Mouse (Mus musculus) c-Kit-negative CD71-positive TER-119-positive erythroid progenitor cells, embryonic 14.5 days (primary cell): Measurements from ENCODE around the gene Eya3.
"Not testable (repeated sequence)": the region's sequence is repeated elsewhere in the genome, so short reads cannot be mapped to it uniquely, and the experiment has no call there.

Experiments
- DNase-seq: peaks from one replicate; pipeline ENCODE4 v3.0.0-alpha.2; 2013; ENCODE audit warnings: low read depth, low spot score

Gene Eya3

DNA sequence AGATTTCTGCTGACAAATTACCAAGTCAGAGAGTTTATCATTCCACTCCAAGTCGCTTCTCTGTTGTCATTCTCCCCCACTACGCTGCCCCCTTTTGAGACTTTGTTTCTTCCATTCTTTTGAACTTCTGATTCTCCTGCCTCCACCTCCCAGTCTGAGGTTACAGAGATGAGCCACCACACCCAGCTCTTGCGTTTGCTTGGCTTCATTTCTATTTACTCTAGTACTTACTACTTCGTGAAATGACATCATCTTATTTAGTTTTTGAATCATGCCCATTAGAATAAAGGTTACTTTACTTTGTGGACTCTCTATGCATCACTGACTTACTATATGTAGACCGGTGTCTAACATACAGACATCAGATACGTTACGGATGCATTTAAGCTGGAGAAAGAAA, 8.7 kb downstream of the Eya3 start:
- no peak for DNase-seq

DNA sequence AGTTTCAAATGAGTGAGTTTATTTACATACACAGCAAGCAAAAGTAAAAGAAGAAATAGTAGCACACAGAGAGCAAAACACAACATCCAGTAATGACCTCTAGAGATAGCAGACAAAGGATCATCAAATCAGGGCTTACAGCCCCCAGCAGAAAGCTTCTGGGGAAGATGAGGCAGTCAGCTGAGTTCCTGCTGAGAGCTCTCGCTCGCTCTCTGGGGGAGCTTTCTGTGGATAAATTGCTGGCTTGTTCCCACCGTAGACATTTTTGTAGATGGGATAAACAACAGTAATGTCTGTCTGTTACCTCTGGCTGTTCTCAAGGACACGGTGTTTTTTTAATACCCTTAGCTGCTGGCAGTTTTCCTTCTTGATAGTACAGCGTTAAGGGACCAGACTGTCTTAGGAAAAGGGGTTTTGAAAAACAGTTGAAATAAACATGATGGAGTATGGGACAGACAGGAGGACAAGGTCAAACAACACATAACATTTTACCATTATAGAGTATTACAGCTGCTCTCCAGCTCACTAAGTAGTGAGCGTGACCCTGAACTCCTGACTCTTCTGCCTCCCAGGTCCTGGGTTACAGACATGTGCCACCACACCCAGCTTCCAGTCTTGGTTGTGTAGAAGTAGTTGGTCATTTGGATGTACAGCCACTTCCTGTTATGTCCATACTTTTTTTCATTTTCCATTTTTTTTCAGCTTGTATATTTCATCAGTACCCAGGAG, 10.6 kb downstream of the Eya3 start:
- DNase-seq: no peak

DNA sequence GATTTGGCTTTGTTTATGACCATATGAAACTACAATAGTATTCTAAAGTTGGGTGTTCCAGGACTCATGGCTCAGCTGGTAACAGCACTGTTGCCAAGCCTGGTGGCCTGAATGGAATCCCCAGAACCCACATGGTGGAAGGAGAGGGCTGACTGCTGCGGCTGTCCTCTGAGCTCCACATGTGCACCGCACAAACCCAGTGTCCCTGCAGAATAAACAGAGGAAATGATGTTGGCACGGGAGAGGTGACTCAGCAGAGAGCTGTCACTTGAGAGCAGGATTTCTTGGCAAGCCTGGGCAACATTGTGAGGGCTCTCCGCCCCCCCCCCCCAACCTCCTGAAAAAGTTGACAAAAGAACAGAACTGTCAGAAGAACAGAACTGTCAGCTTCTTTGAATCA, 14.1 kb downstream of the Eya3 start:
- DNase-seq: no peak

DNA sequence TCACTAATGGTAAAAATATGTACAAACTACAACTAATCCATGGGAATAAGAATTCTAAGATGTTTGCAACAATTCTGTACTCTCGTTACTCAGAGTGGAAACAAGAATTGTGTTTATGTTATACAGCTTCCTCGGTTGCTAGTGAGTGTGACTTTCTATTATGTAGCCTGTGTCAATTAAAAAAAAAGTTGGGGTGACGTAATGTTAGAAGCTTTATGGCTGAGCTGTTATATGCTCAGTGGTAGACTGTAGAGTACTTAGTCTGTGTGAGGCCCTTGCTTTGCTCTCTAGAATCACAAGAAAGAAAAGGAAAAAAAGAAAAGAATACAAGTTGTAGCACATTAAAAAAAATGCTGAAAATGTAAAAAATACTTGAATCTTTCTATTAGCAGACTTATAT, 15.0 kb downstream of the Eya3 start:
- DNase-seq: no peak

DNA sequence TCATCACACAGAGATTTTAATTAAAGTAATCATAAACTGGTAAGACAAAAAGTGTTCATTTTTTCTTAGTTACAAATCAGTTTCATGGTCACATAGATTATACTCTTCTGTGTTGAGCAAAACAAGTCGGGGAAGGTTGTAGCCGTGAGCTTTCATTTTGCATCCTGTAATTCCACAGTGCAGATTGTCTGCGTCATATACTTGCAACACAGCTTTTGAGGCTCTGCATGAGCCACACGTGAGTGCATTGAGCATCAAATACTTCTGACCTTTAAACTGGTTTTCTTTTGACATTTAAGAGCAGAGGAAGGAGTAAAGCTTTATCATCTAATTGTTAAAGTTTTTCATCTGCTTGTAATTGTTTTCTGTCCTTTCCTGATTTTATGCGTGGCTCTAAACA, 16.5 kb downstream of the Eya3 start:
- no peak for DNase-seq

DNA sequence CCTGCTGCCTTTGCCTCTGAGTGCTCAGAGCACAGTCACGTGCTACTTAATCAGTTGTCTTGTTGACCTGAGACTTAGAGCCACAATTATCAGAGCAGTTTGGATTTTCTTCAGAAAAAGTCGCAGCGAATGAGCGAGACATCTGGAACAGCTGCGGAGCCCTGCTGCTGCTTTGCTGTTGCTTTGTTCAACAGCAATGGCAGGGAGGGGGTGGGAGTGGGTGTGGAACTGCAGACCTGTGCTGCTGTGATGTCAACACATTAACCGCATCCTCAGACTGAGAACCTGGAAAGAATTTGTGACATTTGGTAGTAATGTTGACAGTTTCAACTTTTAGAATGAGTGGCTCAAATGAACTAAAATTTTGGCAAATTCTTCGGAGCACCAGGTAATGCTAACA, 20.3 kb downstream of the Eya3 start:
- DNase-seq: no peak

DNA sequence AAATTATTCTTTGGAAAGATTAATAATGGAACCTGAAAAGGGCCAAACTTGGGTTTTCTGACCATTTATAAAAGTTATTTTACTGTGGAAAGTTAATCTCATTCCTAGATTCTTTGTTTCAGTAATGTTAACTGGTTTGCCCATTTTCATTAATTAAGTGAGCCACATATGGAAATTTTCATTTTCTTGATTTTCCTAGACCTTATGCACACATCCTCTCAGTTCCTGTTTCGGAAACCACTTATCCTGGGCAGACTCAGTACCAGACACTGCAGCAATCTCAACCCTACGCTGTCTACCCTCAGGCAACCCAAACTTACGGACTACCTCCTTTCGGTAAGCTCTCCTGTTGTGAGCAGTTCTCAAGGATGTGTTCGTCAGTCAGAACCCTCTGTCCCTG, 33.9 kb downstream of the Eya3 start:
- no peak for DNase-seq

DNA sequence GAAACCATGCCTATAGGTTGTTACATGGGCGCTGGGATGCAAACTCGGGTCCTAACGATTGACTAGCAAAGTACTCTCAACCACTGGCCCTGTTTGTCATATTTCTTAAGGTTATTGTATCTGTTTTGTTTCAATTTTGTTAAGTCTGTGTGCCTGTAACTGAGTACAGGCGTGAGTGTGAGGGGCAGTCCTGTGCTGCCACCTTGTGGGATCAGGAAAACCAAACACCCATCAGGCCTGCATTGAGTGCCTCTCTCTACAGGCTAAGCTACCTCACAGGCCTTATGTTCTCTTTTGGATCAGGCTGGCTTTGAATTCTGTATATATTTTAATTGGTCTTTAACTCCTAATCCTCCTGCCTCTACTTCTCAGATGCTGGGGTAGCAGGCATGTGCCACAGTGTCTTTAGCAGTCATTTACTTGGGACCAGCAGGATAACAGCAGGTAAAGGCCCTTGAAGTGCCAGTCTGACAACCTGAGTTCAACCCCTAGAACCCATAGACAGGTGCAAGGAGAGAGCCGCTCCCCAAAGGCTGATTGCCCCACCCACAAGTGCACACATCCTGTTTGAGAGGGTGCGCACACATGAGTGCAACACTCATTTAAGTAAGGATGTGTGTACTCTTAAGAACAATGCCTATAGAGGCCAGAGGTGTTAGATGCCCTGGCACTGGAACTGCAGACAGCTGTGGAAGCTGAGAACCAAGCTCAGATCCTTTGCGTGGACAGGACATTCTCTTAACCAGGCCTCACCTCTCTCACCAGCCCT, 38.2 kb downstream of the Eya3 start:
- peak; percentile 6 for DNase-seq

DNA sequence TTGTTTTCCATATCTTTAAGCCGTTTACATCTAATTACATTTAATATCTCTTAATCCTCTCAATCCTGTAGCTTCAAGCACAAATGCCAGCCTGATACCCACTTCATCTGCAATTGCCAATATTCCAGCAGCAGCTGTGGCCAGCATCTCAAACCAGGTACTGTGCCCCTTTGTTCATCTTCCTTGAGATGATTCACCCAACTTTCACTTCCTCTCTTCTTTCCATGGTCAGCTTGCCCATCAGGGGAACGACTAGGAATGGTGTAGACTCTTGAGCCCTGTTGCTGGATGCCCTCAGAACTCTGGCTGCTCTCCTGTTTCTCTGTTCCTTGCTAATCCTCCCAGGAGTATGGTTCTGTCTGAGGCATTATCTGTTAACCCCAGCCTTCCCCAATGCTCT, 50.8 kb downstream of the Eya3 start:
- DNase-seq: no peak

DNA sequence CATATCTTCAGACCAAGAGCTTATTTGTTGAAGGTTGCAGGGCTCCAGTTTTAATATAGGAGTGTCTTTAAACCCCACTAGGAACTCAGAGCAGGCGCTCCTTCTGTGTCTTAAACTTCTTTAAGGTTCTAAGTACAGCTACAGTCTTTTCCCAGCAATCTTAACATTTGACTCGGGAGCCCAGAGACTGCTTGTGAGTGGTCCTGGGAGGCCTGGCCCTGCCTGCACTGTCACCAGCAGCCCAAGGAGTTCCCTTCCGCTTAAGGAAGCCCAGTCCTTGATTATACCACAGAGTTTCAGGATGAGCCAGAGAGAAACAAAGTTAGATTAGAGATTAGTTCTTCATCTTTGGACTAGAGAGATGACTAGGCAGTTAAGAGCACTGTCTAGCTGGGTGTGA, 54.6 kb downstream of the Eya3 start:
- DNase-seq: no peak

DNA sequence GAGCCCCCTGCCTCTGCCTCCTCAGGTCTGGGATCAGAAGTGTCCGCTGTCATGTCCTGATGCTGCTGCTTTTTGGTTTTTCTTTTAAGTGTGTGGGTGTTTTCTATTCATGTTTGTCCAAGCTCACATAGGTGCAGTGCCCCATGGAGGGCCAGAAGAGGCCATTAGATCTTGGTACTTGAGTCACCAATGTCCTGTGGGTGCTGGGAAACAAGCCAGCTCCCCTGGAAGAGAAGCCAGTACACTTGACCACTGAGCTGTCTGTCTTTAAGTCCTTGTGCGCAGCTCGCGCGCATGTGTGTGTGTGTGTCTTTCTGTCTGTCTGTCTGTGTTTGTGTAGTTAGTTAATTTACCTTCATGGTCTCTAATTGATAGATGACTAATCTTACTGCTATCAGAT, 63.3 kb downstream of the Eya3 start:
- DNase-seq: no peak

DNA sequence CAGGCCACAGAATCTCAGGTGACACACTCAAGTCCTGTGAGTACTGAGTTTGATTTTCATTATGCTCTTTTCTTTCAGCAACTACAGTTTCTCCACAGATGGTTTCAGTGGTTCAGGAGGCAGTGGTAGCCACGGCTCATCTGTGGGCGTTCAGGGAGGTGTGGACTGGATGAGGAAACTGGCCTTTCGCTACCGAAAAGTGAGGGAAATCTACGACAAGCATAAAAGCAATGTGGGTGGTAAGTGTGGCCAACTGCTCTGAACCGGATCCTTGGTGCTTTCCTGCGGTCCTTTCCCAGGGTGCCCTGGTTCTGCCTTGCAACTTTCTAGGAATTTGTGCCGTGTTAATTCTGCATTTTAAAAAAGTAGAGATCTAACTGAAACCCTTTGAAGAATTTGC, 68.1 kb downstream of the Eya3 start:
- no peak for DNase-seq

DNA sequence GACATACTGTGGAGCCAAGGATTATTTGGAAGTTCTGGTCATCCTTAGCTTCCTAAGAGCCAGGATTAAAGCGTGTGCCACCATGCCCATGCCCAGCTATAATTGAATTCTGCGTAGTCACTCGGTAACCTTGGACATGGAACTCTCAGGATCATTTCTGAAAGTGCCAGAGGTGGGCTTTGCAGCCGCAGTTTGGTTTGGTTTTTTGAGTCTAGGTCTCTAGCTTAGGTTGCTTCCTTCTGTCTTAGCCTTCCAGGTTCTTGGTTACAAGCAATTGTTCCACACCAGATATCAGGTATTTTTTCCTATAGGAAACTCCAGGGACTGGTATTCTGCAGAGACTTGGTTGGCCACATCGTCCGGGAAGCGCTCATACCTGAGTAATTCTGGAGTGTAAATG, 74.4 kb downstream of the Eya3 start:
- no peak for DNase-seq

DNA sequence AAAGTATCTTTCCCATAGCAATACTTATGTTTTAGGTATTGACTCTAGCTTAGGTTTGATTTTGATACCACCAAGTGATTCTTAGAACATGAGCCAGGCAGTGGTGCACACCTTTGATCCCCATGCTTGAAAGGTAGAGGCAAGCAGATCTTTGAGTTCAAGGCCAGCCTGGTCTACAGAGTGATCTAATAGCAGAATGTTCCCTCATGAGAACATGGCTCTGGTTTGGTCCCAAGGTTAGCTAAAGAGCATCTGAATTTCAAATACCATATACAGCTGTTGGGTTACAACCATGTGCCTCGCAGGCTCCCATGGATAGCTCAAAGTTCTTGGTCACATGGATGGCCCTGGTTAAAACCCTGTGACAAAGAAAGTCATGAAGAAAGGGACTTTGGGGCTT, 79.5 kb downstream of the Eya3 start:
- DNase-seq: no peak

DNA sequence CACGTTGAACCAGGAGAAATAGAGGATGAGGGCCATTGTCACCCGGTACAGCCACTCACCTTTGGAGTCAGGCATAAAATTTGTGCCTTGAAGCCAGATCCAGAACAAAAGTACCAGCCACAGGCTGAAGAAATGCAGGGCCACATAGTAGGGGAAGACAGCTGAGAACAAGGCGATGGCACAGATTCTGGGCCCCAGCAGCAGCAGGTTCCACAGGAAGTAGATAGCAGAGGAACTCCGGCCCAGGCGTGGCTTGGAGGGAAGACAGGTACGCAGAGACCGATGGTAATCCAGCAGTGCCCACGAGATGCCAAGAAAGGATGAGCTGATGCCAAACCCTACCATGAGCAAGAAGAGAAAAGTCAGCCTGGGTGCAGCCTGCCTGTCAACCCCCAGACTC, 89.4 kb downstream of the Eya3 start:
- DNase-seq: no peak

DNA sequence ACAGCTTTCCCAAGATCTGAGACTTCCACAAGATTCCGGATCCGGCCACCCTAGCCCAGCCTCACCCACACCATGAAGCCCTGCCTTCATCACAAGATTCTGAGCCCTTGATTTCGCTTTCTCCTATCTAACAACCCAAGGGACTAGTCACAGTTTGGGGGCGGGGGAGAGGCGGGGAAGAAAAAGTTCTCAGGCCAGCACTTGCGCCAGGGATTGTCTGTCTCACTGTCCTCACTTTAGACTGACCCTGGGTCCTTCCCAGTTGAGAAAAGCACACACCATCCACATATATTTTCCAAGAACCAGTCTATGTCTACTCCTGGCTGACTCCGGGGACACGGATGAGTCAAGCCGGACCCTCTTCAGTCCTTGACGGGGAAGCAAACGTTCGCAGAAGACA, 92.8 kb downstream of the Eya3 start:
- DNase-seq: no peak

DNA sequence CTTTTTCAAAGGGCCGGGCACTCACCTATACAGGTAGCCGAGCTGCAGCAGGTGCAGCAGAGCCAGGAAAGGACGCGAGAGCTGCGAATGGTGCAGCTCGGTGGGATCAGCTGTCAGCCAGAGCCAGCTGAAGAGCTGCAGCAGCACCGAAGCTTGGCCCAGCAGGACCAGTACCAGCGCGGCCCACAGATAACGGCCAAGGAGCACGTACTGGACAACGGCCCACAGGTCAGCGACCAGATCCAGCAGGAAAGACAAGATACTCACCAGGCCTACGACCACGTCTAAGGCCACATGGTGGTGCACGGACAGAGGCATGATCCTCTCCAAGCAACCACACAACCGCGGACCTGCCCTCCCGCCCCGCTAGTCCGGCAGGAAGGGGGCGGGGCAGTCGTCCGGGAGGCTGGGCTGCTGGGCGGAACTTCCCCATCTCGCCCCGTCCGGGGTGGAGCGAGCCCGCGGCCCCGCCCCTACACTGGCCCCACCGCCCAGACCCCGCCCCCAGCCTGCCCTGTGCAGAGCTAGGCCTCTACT, 93.4 kb downstream of the Eya3 start, which contains the start of gene Xkr8:
Xkr8 (minus strand) TSS at position 399 of the 537 bp plus-strand sequence.
- DNase-seq: peak; percentile 56

DNA sequence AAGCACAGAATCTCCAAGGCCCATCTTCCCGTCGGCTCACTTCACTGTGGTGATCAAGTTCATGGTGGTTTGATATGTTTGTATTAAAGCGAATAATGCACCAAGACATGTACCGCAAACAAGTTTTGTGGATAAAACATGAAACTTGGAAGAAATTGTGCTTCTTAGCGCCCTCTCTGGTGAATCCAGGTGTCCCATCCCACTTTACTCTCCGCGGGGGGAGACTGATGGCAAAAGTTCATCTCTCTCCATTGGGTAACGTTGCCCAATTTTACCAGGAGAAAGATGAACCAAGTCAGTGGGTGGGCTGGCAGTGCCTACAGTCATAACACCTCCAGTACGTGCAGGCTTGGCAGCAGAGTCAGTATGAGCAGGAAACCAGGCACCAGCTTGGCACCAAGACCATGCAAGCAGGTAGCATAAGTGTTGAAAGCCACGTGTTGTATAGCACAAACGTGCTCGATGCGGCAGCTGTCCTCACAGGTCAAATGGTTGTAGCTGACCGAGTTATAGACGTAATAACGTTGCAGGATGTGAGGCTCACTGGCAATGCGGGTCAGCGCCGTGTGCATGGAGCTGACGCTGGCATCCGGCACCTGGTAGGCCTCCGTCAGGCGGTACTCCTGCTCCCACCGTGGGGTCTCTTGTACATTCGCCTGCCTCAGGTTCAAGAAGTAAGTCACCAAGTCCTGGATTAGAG, 94.4 kb downstream of the Eya3 start:
- DNase-seq: no peak

DNA sequence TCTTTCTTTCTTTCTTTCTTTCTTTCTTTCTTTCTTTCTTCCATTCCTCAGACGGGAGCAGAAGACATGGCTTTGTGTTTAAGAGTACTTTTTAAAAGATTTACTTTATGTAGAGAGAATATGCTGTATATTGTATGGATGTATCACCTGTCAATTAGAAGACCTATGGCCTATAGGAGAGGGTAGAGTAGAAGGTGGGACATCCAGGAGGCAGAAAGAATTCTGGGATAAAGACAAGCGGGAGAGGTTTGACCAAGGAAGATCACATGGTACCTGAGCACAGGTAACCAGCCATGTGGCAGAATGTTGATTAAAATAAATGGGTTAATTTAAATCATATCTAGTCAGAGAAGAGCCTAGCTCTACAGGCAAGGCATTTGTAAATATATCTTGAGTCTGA, 96.0 kb downstream of the Eya3 start:
- no peak for DNase-seq

DNA sequence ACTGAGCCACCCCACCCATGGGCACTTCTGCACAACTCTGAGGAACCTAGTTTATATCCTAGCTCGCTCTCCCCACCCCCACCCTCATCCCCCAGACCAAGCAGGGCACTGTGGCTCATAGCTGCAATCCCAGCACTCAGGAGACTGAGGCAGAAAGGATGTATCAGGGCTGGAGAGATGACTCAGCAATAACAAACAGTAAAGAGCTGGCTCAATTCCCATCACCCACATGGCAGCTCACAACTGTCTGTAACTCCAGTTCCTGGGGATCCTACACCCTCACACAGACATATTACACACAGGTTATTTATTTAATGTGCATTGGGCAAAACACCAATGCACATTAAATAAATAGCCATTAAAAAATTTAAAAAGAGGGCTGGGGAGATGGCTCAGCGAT, 96.6 kb downstream of the Eya3 start:
- DNase-seq: no peak

DNA sequence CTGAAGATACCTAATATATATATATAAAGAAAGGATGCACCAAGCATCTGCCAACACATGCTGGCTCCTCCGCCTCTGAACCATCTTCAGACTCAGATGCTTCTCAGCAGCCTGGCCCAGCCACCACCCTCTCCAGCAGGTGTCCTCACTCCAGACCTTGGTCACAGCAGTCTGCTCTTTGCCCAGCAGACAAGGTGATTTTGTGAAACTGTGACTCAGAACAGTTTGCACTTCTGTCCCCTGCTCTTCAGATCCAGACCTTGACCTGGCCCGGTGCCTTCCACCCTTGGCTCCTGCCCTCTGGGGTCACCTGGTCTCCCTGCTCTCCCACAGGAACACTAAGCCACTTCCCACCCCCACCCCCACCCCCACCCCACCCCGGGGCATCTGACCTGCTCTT, 97.1 kb downstream of the Eya3 start:
- no peak for DNase-seq

DNA sequence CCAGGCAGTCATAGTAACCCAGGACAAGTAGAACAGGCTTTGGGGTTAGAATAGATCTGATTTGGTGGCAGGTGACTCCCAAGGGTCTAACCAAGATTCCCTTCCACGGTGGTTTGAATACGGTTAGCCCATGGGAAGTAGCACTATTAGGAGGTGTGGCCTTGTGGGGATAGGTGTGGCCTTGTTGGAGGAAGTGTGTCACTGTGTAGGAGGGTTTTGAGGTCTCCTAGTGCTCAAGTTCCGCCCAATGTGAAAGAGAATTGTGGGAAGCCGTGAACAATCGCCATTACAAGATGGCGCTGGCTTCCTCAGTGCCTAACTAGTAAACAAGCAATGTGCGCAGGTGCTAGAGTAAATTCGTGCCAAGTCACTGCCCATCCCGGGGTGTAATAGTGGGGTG, 98.4 kb downstream of the Eya3 start:
- not testable (repeated sequence) for DNase-seq

DNA sequence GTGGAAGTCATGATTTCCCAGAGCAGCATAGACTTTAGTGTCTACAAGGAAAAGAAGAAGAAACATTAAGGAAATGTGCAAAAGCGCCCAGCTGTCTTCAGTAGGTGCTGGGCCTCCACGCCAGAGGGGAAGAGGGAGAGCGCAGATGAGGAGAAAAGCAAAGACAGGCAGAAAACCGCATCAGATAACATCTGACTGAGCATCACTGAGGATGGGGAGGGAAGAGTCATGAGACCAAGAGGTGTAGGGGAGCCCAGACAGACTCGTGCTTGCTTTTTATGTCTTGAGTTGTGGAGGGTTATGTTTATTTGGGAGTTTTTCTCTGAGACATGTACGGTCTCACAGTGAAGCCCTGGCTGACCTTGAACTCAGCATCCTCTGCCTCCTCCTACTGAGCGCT, 102.7 kb downstream of the Eya3 start:
- no peak for DNase-seq
